Mouse (Mus musculus) mouse trophoblast stem cell (cell line): Measurements from ENCODE around the gene Gm21969.

Experiments
- in situ Hi-C, 2 experiments: fragments of 300-500 bp; cut with MseI, MboI; formaldehyde crosslinking; loops; 2 replicates in 1 of 2; 3 replicates in 1 of 2; pipeline ENCODE4 v1.15.1; 2025

The Gm21969 gene

GRCm38 (mm10) chr4:139585713-139586112 is 17.3 kb upstream of the Gm21969 start:
- in situ Hi-C loops: no loop called here

GRCm38 (mm10) chr4:139587370-139587769 is 15.6 kb upstream of the Gm21969 start:
- in situ Hi-C loops: no loop called here

GRCm38 (mm10) chr4:139587773-139588172 is 15.2 kb upstream of the Gm21969 start:
- in situ Hi-C loops: no loop called here

GRCm38 (mm10) chr4:139589351-139590027 is 13.5 kb upstream of the Gm21969 start:
- in situ Hi-C loops: no loop called here

GRCm38 (mm10) chr4:139590446-139590845 is 12.5 kb upstream of the Gm21969 start:
- in situ Hi-C loops: no loop called here

- in situ Hi-C loops: no loop called here
Observed at GRCm38 (mm10) chr4:139592895-139593294, 10.1 kb upstream of the Gm21969 start.

GRCm38 (mm10) chr4:139593383-139593782 is 9.6 kb upstream of the Gm21969 start:
- in situ Hi-C loops: no loop called here

GRCm38 (mm10) chr4:139594062-139594461 is 8.9 kb upstream of the Gm21969 start:
- in situ Hi-C loops: no loop called here

- in situ Hi-C loops: no loop called here
Observed at GRCm38 (mm10) chr4:139596715-139597114, 6.3 kb upstream of the Gm21969 start.

- in situ Hi-C loops: no loop called here
Observed at GRCm38 (mm10) chr4:139597286-139598284, 5.4 kb upstream of the Gm21969 start.

GRCm38 (mm10) chr4:139598356-139598755 is 4.6 kb upstream of the Gm21969 start:
- in situ Hi-C loops: no loop called here

- in situ Hi-C loops: no loop called here
Observed at GRCm38 (mm10) chr4:139598950-139599518, 4.0 kb upstream of the Gm21969 start.

- in situ Hi-C loops: no loop called here
Observed at GRCm38 (mm10) chr4:139601519-139602356, 1.2 kb upstream of the Gm21969 start.

- in situ Hi-C loops: no loop called here
Observed at GRCm38 (mm10) chr4:139605216-139605615, 2.2 kb downstream of the Gm21969 start.

- in situ Hi-C loops: no loop called here
Observed at GRCm38 (mm10) chr4:139606732-139607131, 3.7 kb downstream of the Gm21969 start.

- in situ Hi-C loops: no loop called here
Observed at GRCm38 (mm10) chr4:139608975-139609374, 6.0 kb downstream of the Gm21969 start.

GRCm38 (mm10) chr4:139610954-139611353 is 8.0 kb downstream of the Gm21969 start:
- in situ Hi-C loops: no loop called here

- in situ Hi-C loops: no loop called here
Observed at GRCm38 (mm10) chr4:139611542-139611953, 8.6 kb downstream of the Gm21969 start.

GRCm38 (mm10) chr4:139614524-139615260 is 11.7 kb downstream of the Gm21969 start:
- in situ Hi-C loops: no loop called here

GRCm38 (mm10) chr4:139616276-139617000 is 13.5 kb downstream of the Gm21969 start:
- in situ Hi-C loops: no loop called here
